Mouse (Mus musculus) intestine, postnatal 0 days (tissue): ENCODE measurements at regions not wholly inside any gene's neighbourhood (a gene's known extent, or its start where the extent isn't known, plus 50 kb on each side); places are given as distances from the start of the nearest gene placed in this dataset.

Source experiments
- ATAC-seq: fragments of 200-750 bp; cut with Nextera tagmentation; 2 replicates; pipeline ENCODE4 v1.8.0; 2017; ENCODE audit warnings: mild to moderate bottlenecking, moderate TSS enrichment, moderate library complexity
- H3K27ac ChIP-seq: fragments of 300-500 bp; sonication (generic); 2 replicates; pipeline ENCODE4 v1.5.1; 2014; ENCODE audit warnings: mild to moderate bottlenecking, low read depth, low read length, moderate library complexity
- H3K27me3 ChIP-seq: fragments of 300-500 bp; sonication (generic); replicated peaks from 2 replicates; pipeline ENCODE4 v1.6.1; 2014; ENCODE audit warnings: low read length, mixed read lengths; ENCODE audit not compliant: control insufficient read depth, insufficient read depth
- H3K36me3 ChIP-seq: fragments of 300-500 bp; sonication (generic); 2 replicates; pipeline ENCODE4 v1.6.1; 2014; ENCODE audit warnings: mild to moderate bottlenecking, moderate library complexity; ENCODE audit not compliant: control insufficient read depth, insufficient read depth
- H3K4me1 ChIP-seq: fragments of 300-500 bp; sonication (generic); replicated peaks from 2 replicates; pipeline ENCODE4 v1.6.1; 2014; ENCODE audit warnings: antibody characterized with exemption, low read length, mixed read lengths; ENCODE audit not compliant: control insufficient read depth, insufficient read depth
- H3K4me2 ChIP-seq: fragments of 300-500 bp; sonication (generic); replicated peaks from 2 replicates; pipeline ENCODE4 v1.6.1; 2014; ENCODE audit warnings: low read depth, mild to moderate bottlenecking, moderate library complexity
- H3K4me3 ChIP-seq: fragments of 300-500 bp; sonication (generic); 2 replicates; pipeline ENCODE4 v1.5.1; 2014; ENCODE audit warnings: low read depth, low read length
- H3K9ac ChIP-seq: fragments of 300-500 bp; sonication (generic); 2 replicates; pipeline ENCODE4 v1.6.1; 2014; ENCODE audit warnings: mild to moderate bottlenecking, low read depth, low read length
- H3K9me3 ChIP-seq: fragments of 300-500 bp; sonication (generic); 2 replicates; pipeline ENCODE4 v1.6.1; 2016; ENCODE audit warnings: mixed run types; ENCODE audit not compliant: control insufficient read depth
- CTCF ChIP-seq: sonication (generic); IDR thresholded peaks from 2 replicates; pipeline ENCODE4 v1.5.1; 2016; ENCODE audit warnings: low read depth, mild to moderate bottlenecking, control low read depth, antibody characterized with exemption, moderate library complexity
- WGBS: fragments of 180-500 bp; shearing (Covaris S2); extraction: QIAGEN DNeasy Blood & Tissue Kit; methylation state at CpG from one replicate; pipeline ENCODE4 v1.1.7; 2014; 5-methylcytosine and 5-hydroxymethylcytosine counted together

DNA sequence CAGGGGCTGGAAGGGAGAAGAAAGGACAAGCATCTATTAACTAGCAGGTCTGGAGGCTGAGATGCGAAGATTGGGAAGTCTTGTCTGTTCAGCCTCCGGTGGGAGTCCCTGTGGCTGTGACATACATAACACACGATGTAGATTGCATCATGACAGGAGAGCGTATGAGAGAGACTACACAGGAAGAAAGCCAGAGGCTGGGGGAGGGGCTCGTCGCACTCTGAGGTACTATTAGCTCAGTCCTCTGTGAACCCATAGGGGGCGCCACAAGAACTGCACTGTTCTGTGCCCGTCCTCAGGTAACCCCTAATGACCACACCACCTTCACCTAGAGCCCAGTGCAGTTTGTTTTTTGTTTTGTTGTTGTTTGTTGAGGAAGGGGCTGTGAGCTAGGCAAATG is 102.7 kb upstream of the Arid2 start:
- Histone ChIP-seq H3K4me3 (no peak overlapping the region), H3K27me3 (no peaks in the 10 kb centered on the region), H3K4me2 (no peak overlapping the region), H3K9me3 (no peaks in the 10 kb centered on the region), H3K9ac (no peak overlapping the region), H3K27ac (no peak overlapping the region), H3K4me1 (no peaks in the 10 kb centered on the region), H3K36me3 (no peaks in the 10 kb centered on the region)
- WGBS = 64% methylated on average over 8 of the region's 8 CpGs
- ATAC-seq = no peak
- no peak for TF ChIP-seq CTCF

DNA sequence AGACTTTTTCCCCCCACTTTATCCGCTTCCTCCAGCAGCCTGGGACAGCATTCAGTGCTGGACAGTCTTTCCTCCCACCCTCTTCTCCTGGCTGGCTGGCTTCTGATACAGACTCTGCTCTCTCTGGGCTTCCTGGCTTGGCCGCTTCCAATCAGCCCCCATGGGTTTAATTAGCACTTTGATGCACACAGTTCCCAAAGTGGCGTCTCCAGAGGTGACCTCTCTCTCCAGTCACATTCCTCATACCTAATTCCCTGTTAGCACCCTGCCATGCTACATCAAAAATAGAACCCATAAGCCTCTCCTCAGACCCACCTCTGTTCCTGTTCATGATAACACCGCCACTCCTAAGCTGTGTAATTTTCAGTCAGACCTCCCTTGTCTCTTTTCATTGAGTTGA is 101.9 kb upstream of the Arid2 start:
- no peak overlapping the region for H3K27ac ChIP-seq
- WGBS = 59% methylated on average over 4 of the region's 4 CpGs
- no peaks in the 10 kb centered on the region for H3K36me3 ChIP-seq
- H3K4me1 ChIP-seq = no peaks in the 10 kb centered on the region
- TF ChIP-seq CTCF = no peak
- no peak overlapping the region for H3K4me3 ChIP-seq
- no peak overlapping the region for H3K9ac ChIP-seq
- ATAC-seq = no peak
- H3K4me2 ChIP-seq = no peak overlapping the region
- H3K27me3 ChIP-seq = no peaks in the 10 kb centered on the region
- H3K9me3 ChIP-seq = no peaks in the 10 kb centered on the region

DNA sequence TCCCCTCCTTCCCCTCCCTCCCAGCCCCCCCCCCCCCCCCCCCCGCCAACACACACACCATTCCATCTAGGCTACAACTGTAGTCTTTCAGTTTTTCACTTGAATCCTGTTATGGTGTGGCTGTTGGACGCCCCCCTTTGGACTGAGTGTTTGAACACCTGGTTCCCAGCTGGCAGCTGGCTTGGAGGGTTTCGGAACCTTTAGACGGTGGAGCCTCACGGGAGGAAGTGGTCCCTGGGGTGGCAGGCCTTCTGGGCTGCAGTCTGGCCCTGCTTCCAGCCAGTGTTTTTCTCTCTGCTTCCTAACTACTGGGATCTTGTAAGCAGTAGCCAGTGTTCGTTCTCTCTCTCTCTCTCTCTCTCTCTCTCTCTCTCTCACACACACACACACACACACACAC is 101.4 kb upstream of the Arid2 start:
- no peak overlapping the region for H3K4me3 ChIP-seq
- no peaks in the 10 kb centered on the region for H3K27me3 ChIP-seq
- WGBS = 46% methylated on average over 5 of the region's 6 CpGs
- no peaks in the 10 kb centered on the region for H3K9me3 ChIP-seq
- H3K36me3 ChIP-seq = no peaks in the 10 kb centered on the region
- H3K4me1 ChIP-seq = no peaks in the 10 kb centered on the region
- no peak for TF ChIP-seq CTCF
- no peak for ATAC-seq
- H3K9ac ChIP-seq = no peak overlapping the region
- no peak overlapping the region for H3K27ac ChIP-seq
- no peak overlapping the region for H3K4me2 ChIP-seq

DNA sequence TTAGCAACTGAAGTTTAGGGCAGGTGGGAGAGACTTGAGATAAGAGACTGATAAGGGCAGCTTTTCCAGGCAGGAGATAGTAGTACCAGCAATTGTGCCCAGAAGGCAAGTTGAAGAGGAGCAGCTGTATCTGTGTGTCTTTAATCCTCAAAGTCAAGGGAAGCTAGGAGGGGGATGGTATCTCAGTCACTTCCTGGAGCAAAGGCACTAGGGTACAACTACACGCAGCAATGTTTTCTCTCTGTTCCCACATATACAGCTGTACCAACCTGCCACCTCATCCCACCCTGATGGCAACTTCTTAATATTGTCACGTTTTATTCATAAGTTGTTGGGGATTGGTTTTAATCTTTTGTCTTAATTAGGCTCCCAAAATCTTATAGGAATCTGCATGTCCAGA is 97.8 kb upstream of the Arid2 start:
- Histone ChIP-seq H3K4me2 (no peak overlapping the region), H3K4me3 (no peak overlapping the region), H3K9me3 (no peaks in the 10 kb centered on the region), H3K4me1 (no peaks in the 10 kb centered on the region), H3K9ac (no peak overlapping the region), H3K36me3 (no peaks in the 10 kb centered on the region), H3K27me3 (no peaks in the 10 kb centered on the region), H3K27ac (no peak overlapping the region)
- WGBS = 60% methylated on average over 2 of the region's 2 CpGs
- ATAC-seq = no peak
- TF ChIP-seq CTCF = no peak

DNA sequence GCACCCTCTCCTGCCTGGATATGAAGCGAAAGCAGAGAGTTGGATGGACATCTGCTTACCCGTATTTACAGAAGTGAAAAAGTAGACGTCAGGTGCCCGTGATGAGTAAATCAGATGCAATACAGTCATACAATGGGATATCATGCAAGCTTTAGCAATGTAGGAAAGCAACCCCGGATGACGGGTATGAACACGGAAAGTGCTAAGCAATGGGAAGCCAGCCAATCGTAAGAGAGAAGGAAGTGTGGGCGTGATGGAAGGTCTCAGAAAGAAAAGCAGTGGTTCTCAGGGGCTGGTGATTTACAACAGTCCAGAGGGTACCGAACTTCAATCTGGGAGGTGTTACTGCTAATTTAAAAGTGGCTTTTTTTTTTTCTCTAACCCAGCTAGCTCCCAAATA is 89.9 kb upstream of the Arid2 start:
- no peak overlapping the region for H3K4me2 ChIP-seq
- no peaks in the 10 kb centered on the region for H3K27me3 ChIP-seq
- H3K4me1 ChIP-seq = no peaks in the 10 kb centered on the region
- TF ChIP-seq CTCF = no peak
- no peak overlapping the region for H3K9ac ChIP-seq
- ATAC-seq = no peak
- H3K9me3 ChIP-seq = no peaks in the 10 kb centered on the region
- H3K4me3 ChIP-seq = no peak overlapping the region
- no peak overlapping the region for H3K27ac ChIP-seq
- no peaks in the 10 kb centered on the region for H3K36me3 ChIP-seq
- WGBS = 77% methylated on average over 10 of the region's 10 CpGs

DNA sequence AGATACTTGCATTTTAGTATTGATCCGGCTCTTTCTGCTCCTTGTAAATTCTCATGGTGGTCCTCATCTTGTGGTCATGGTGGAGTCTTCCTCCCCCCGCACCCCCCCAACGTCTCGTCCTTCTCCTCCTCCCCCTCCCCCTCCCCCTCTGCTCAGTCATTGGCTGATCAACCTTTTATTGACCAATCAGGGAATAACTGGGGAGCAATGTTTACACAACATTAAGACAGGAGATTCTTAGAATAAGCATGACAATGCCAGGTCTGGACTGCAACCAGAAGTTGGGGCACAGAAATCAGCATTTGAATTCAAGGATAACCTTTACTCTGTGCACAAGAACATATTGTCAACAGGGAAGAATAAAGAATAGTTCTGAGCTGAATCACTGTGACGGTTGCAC is 89.4 kb upstream of the Arid2 start:
- no peak overlapping the region for H3K9ac ChIP-seq
- H3K9me3 ChIP-seq = no peaks in the 10 kb centered on the region
- H3K4me2 ChIP-seq = no peak overlapping the region
- H3K4me1 ChIP-seq = no peaks in the 10 kb centered on the region
- no peaks in the 10 kb centered on the region for H3K36me3 ChIP-seq
- H3K4me3 ChIP-seq = no peak overlapping the region
- H3K27me3 ChIP-seq = no peaks in the 10 kb centered on the region
- TF ChIP-seq CTCF = no peak
- WGBS = 56% methylated on average over 5 of the region's 5 CpGs
- no peak overlapping the region for H3K27ac ChIP-seq
- ATAC-seq = no peak

DNA sequence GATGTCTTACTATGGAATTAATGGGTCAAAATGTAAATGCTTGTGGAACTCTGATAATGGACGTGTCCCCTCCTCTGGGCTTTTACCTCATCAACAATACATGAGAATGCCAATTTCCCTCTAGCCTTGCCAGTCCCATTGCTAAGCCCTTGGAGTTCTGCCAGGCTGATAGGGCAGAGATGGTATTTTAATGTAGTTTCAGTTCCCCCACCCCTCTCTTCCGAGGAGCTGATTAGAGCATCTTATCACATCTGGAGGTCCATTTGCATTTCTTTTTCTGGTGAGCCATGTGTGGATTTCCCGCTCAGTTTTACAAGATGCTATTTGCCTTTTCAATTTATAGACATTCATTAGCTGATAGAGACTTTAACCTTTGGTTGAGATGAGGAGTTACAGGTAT is 86.0 kb upstream of the Arid2 start:
- H3K4me2 ChIP-seq = no peak overlapping the region
- H3K9me3 ChIP-seq = no peaks in the 10 kb centered on the region
- H3K4me1 ChIP-seq = no peaks in the 10 kb centered on the region
- H3K36me3 ChIP-seq = no peaks in the 10 kb centered on the region
- TF ChIP-seq CTCF = no peak
- WGBS = 35% methylated on average over 3 of the region's 3 CpGs
- no peaks in the 10 kb centered on the region for H3K27me3 ChIP-seq
- no peak overlapping the region for H3K9ac ChIP-seq
- ATAC-seq = no peak
- H3K27ac ChIP-seq = no peak overlapping the region
- H3K4me3 ChIP-seq = no peak overlapping the region
